Mouse (Mus musculus) adrenal gland, postnatal 4 days (tissue): ENCODE data around the gene Fam155a. TPM values are rescaled to one million over a fixed set of nuclear protein-coding genes. Genes with fewer than 3 reads are reported as not detected.

Source experiments
- DNase-seq, 2 experiments: peaks; one replicate each; pipeline ENCODE4 v3.0.0; 2021 to 2022; ENCODE audit warnings: low spot score in 2 of 2, mixed read lengths in 2 of 2
- total RNA-seq, 2 experiments: library from RNA; stranded (reverse); gene quantifications; 2 replicates each; pipeline ENCODE4 v1.2.3; 2021

Gene Fam155a
- total RNA-seq, 2 experiments from 2014 or later = 20.7 to 22.4 TPM

DNA sequence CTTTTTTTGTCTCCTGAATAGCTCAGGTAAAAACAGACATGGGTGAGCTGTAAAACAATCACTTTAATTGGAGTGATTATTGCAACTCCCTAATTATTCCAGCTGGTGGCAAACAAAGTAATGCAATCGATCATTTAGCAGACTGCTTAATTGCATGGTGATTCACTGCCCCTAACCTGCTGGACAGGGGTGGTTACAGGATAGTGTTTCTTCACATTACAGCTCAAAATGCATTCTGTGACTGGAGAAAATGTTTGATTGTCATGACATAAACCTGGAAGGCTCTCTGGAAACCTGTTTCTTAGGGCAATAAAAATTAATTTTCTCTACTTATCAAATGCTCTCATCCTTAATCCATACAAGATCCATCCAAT lies 276.7 kb downstream of the Fam155a start:
- no peak for DNase-seq

DNA sequence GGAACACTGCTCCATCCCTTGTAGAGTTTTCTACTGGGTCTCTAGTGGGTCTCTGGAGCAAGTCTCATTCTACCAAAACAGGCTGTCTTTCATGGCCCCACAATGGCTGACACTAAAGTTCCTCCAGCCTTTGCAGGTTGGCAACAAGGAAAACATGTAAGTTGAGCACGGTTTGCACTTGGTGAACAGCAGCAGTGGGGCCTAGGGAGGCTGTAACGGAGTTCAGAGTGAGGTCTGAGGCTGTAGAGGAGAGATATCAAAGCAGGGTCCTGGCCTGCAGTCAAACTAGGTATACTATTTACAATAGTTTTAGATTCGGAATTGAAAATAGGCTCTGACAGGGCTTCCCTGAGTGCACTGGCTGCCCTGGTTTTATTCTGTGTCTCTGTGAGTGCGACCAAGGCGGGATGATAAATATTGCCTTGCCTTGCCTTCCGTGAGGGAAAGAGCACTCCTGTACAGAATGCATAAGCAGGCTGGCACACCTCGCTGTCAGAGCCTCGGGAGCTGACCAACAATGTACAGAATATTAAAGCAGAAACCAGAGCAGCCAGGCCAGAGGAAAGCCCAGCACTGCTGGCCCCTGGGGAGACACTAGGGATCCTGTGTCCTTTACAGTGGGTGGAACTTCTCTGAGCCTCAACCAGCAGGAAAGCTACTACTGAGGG lies 277.3 kb downstream of the Fam155a start:
- no peak for DNase-seq

DNA sequence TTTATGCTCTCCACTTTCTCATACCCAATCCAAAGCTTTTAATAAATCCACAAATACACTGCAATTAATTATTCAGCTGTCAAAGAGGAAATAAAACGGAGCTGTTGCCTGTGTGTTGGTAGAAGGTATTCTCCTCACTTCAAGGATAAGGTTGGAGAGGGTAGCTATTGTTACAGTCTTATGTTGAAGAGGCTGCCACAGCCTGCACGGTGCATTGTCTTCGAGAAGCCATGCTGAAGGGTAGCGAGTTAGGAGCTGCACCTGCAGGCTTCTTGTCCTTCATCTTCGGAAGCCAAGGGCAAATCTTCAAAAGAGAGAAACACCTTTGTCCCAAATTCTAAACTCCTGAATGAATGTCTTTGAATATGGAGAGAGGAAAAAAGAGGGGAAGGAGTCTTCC lies 288.4 kb downstream of the Fam155a start:
- no peak for DNase-seq

DNA sequence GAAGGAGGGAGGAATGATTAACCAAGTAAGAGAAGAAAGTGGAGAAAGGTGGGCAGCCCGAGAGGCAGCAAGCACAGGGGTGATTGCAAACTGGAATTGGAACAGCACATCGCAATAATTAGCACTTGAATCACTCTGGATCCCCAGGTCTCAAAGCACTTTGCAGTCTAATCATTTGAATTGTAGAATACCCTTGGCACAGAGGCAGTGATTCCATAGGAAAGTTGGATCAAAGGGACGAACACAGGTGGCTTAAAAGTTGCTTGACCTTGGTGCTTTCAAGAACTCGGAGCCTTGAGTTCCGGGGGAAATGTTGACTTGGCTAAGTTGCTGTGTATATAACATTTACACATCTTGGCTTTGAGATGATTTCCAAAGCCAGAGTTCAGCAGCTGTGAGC lies 299.7 kb downstream of the Fam155a start:
- no peak for DNase-seq

DNA sequence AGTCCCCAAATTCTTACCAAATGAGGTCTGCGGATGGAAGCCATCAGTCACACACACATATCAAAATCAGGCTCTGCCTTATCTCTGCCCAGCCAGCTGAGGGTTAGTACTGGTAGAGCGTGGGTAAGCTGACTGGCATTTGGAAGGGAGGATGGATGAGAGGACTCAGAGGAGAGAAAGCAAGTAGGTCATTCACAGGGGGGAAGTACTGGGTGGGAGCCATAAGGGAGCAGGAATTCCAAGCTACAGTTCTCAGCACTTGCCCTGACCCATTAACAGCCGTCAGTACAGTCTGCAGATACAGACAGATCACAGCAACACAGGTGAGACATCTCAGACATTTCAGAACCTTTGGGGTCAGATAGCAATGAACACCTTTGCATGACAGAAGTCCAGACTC lies 300.8 kb downstream of the Fam155a start:
- no peak for DNase-seq

DNA sequence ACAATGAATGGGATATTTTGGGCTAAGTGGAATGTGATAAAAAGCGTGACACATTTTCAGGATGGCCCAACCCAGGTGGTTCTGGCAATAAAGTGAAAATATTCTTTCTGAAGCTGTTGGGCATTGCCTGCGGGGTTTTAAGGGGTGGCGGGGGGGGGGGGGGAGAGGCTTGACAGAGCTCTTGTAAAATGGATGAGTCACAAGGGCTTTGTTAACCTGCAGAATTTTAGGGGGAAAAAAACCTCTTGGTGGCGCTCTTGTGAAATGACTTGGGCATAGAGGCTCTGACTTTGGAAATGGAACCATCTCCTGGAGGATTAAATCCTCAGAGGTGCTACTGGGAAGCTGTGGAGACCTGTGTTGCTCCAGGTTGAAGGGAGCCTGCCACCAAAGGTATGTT lies 309.9 kb downstream of the Fam155a start:
- no peak for DNase-seq

DNA sequence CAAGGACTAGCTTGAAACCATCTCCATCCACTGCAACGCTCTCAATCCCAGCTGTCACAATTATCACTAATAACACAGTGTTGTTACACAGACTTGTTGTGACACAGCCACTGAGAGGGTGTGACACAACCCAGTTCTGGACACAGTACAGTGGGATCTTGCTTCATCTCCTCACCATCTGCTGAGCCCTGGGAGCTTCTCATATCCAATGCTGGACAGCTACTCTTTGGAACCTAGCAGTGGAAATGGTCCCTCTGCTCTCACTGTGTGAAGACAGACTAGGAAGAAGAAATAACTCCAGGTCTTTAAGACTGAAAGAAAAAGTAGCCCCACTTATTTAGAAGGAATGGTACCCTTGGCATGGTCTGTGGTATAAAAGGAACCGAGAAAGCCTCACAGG lies 310.3 kb downstream of the Fam155a start:
- no peak for DNase-seq

DNA sequence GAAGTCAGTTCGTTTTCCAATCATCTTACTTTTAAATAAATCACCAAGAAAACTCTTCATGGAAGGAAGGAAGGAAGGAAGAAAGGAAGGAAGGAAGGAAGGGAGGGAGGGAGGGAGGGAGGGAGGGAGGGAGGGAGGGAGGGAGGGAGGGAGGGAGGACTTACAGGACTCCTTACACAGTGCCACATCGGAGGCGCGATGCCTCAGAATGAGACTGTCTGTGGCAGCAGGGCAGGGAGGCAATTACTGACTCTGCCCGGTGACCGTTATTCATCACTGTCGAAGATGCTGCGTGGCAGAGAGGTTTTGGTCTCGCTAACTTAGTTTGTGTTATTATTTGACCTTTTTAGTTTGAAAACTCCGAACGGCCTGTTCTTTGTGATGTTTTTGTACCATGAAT lies 312.3 kb downstream of the Fam155a start:
- DNase-seq = no peak

DNA sequence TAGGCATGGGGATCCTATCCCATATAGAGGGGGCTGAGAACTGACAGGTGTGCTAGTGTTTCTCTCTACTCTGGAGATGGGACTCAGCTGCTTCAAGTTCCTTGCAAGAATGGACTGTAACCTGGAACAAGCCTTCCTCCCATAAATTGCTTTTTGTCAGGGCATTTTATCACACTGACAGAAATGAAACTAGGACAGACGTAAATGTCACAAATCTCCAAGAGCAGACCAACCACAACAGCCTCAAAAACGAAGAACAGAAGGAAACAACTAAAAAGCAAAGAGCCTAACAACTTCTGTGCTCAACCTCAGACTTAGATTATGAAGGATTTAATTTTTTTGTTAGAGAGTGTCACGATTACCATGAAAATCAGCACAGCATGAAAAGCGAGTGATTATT lies 315.8 kb downstream of the Fam155a start:
- DNase-seq = no peak

DNA sequence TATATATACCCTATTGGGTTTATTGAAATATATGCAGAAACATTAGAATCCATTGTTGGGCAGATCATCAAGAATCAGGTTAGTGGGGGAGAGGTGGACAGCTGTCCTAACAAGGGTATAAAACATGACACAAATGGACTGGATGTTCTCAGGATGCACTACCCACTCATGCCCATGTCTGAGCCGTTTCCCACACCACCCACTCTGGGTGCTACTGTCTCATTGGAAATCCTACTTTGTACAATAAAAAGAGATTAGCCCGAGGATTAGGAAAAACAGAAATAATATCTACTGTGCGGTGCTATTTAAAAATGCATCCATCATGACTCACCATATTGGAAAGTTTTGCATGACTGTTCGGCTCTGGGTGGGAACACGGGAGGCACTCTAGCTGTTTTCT lies 317.2 kb downstream of the Fam155a start:
- DNase-seq = no peak

DNA sequence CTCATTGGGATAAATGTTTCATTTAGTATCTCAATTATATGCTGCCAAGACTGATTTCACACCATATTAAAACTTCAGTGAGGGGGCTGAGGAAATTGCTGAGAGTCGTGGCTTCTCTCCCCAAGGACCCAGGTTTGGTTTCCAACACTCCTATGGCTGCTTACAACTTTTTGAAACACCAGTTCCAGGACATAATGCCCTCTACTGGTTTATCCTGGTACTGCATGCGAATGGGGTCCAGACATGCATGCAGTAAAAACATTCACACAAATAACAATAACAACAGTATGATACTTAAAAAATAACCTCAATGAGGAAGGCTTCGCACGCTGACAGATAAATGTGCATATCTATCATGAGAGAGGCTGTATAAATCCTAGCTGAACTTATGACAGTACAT lies 319.4 kb downstream of the Fam155a start:
- DNase-seq = no peak

DNA sequence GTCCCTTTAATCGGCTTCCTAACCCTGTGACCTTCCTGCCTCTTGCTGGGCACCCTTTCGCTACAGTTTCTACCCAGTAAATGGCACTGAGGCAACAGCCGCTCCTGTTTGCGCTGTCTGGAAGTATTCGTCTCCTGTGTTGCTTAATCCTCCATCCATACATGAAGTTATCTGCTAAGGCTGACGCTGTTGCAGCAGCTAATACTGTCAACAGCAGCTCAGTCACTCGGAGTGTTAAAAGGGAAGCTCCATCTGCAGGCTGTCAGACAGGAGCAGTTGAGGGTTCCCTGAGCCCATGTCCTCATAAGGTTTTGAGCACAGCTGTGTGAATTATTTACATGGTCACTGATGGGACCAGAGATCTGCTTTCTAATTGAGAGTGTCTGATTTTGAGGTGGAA lies 322.3 kb downstream of the Fam155a start:
- DNase-seq = no peak

DNA sequence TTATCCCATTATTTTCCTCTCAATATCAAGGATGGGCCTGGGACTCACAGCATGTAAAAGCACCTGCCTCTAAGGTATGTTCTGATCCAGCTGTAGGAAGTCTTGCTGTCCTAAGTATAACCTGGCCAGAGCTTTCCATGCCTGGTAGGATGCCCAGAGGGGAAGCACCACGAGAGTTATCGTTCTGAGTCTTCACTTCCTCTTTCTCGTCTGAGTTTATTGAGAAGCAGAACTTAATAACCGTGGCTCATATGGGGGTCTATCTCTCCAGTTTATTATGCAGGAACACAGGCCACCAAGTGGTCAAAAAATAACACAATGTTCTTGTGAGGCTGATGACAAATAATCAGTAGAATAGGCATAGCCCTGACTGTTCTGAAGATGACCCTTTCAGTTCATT lies 333.1 kb downstream of the Fam155a start:
- no peak for DNase-seq

DNA sequence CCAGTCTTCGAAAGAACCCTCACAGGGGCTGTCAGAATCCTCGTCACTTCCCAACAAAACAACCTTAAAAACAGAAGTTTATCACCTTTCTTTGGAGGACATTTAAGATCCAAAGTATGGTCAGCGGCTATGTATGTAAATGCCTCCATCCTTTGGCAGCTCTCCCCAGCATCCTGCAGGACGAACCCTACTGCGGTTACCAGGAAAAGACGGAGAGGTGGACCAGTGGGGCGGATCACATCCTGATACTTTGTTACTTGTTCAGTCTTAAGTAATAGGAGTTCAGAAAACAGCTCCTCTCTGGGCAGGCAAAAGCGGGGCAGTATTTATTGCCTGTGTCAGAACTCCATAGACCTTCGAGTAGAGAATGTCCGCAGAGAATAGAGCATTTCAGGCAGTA lies 335.5 kb downstream of the Fam155a start:
- no peak for DNase-seq

DNA sequence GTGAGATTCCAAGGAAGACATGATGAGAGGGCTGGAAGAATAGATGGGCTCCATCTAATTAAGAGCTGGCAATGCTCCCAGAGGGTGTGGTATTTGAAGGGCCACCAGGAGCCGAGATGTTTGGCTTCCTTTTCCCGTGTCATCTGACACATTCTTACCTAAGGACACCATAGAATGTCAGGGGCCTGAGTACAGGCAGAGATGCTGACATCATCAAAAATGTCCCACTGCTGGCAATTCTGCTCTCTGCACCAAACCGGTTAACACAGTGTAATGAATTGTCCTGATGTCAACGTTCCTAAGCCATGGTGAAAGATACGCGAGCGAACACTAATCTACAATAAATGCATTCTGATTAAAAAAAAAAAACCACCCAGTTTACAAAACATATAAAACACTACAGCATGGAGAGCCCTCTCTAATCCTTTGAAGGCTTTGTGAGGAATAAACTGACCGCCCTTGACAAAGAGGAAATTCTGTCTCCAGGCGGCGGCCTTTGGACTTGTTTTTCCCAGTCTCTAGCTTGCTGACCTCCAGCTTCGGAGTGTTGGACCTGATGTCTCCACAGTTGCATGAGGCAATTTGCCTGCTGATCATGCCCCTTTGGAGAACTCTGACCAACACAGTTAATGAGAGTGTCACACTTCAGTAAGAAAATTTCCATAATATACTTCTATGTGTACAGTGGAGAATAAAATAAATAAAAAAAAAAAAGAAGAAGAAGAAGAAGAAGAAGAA lies 338.2 kb downstream of the Fam155a start:
- no peak for DNase-seq

DNA sequence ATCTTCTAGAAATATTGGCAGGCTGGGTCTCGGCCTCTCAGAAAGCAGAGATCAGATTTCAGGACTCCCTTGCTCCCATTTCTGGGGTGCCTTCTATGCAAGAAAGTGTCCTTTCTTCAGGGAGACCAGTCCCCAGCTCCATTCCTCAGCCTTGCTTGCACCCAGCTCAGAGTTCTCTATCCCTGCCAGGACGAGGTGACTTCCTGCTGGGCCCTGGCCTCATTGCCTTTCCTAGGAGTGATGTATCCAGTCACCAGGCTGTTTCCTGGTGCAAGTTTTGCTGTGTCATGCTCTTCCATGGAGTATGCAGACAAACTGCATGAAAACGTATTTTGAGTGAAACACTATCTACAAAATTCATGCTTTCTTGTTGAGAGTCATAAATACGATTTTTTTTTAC lies 342.1 kb downstream of the Fam155a start:
- no peak for DNase-seq

DNA sequence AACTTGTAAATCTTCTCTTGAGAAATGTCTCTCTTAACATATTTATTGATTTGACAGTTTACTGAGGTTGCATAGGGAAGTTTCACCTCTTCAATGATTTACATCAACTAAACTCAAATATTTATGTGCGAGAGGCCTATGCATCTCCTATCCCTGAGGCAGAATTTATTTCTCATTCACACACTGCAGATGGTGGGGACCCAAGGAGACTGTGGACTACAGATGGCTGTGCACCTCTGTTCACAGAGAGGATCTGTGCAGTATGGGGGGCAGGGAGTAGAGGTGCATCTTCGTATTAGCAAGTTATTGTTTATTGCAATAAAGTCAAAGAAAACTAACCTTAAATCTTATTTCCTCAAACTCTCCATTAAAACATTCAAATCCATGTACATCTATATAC lies 346.9 kb downstream of the Fam155a start:
- DNase-seq = no peak

DNA sequence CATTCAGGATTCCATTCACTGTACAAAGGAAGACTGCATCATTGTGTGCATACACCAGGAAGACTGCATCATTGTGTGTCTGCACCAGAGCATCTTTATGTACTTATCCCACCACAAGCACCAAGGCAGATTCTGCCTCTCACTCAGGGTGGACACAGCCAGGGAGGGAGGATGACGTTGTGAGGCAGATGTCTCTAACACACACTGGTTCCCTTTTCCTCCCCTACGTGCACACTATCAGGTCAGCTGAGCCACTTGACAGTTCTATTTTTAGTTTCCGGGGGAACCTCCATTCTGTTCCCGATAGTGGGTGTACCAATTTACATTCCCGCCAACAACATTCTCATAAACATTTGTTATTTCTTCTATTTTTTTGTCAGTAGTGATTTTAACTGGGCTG lies 347.4 kb downstream of the Fam155a start:
- DNase-seq = no peak

DNA sequence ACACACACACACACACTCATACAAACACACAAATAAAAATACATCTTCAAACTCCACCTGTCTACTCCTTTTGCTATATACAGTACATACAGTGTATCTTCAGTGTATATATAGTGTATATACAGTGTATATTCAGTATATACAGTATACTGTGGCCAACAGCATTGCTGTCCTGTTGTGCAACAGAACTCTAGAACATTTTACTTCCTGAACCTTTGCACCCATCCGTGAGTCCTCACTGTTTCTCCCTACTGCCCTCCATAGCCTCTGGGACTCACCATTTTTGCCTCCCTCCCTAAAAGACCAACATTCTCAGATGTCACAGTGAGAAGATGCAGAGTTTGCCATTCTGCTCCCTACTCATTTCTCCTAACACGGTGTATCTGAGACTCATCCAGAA lies 347.8 kb downstream of the Fam155a start:
- DNase-seq = no peak

DNA sequence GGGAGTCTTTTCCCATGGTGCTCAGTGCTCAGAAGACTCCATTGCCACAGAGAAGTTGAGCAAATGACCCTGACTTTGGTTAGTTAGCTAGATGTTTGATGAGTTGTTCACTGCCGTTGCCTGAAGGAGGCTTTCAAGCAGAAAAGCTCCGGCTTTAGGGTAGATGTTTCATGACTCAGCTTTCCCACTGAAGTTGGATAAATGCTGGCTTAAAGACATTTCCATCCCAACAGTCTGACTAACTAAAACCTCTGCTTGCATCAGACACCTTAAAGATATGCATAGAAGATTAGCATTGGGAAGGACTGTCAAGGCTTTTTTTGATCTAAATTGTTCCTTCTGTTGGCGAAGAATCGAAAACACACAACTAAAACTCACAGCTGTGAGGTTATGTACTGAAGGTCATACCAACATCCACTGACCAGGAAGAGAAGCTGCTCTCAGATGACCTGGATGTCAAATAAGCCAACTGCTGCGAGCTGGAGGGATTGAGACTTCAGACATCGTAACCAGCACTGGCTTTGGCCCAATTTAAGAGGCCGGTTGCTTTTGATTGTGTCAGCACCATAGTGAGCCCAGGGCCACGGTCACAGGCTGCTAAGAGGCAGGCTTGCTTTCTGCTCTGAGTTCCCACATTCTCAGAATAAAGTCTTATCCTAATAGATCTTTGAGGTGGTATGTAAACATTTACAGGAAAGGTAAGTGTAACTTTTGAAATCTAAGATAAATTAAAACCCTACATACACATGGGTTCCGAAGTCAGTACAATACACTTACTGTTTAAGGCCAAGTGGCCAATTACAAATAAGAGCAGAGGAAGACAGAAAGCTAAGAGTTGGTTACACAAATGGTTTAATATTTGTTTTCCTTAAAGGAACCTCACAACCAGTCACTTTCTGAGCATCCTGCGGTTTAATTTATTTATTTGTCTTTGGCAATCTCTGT lies 351.8 kb downstream of the Fam155a start:
- no peak for DNase-seq

DNA sequence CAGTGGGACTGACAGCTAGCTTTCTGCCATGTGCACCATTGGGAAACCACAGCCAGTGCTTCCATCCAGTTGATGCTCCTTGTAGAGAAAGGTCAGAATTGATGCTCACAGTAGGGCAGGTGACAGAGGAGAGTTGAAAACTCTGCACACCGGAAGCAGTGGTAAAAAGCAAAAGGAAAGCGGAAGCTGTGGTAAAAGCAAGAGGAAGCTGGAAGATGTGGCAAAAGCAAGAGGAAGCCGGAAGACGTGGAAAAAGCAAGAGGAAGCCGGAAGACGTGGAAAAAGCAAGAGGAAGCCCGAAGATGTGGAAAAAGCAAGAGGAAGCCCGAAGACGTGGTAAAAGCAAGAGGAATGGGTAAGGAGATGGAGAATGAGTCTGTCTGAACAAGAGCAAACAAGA lies 354.8 kb downstream of the Fam155a start:
- DNase-seq = no peak

DNA sequence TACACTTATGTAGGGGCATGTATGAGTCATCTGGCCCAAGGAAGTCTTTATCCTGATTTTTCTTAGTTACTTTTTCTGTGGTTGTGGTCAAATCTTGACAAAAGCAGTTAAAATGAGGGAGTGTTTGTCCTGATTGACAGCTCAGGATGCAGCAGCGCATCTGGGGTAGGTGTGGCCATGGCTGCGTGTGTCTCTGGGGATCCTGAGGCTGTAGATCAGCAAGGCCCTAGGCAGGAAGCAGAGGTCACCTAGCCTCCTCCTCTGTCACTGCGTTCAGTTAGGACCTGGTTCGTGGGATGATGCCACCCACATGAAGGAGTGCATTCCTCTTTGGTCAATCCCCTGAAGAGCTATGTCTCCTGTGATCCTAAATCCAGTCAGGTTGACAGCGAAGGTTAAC lies 362.5 kb downstream of the Fam155a start:
- DNase-seq = no peak
